Mouse (Mus musculus) lung, embryonic 16.5 days (tissue): ENCODE data around the gene Wee2. TPM values are rescaled to one million over a fixed set of nuclear protein-coding genes. Genes with fewer than 3 reads are reported as not detected.

Experiments used
- ATAC-seq: fragments of 200-750 bp; cut with Nextera tagmentation; 2 replicates; pipeline ENCODE4 v1.8.0; 2017; ENCODE audit warnings: low read depth, mild to moderate bottlenecking, moderate library complexity
- H3K27ac ChIP-seq: fragments of 300-500 bp; sonication (generic); 2 replicates; pipeline ENCODE4 v1.5.1; 2014; ENCODE audit warnings: mild to moderate bottlenecking, control low read depth, low read length
- H3K27me3 ChIP-seq: fragments of 300-500 bp; sonication (generic); 2 replicates; pipeline ENCODE4 v1.6.1; 2014; ENCODE audit warnings: low read depth, low read length, mixed read lengths; ENCODE audit not compliant: control insufficient read depth, insufficient read depth
- H3K36me3 ChIP-seq: fragments of 300-500 bp; sonication (generic); 2 replicates; pipeline ENCODE4 v1.6.1; 2014; ENCODE audit warnings: low read length; ENCODE audit not compliant: control insufficient read depth, insufficient read depth
- H3K4me1 ChIP-seq: fragments of 300-500 bp; sonication (generic); replicated peaks from 2 replicates; pipeline ENCODE4 v1.6.1; 2014; ENCODE audit warnings: low read length, mixed read lengths; ENCODE audit not compliant: control insufficient read depth, insufficient read depth
- H3K4me2 ChIP-seq: fragments of 300-500 bp; sonication (generic); 2 replicates; pipeline ENCODE4 v1.6.1; 2014; ENCODE audit warnings: low read depth, low read length, control low read depth
- H3K4me3 ChIP-seq: fragments of 300-500 bp; sonication (generic); 2 replicates; pipeline ENCODE4 v1.5.1; 2014; ENCODE audit warnings: mild to moderate bottlenecking, low read length, control low read depth
- H3K9ac ChIP-seq: fragments of 300-500 bp; sonication (generic); 2 replicates; pipeline ENCODE4 v1.6.1; 2014; ENCODE audit warnings: low read length, control low read depth
- H3K9me3 ChIP-seq: fragments of 300-500 bp; sonication (generic); 2 replicates; pipeline ENCODE4 v1.6.1; 2016; ENCODE audit warnings: low read length; ENCODE audit not compliant: control insufficient read depth
- WGBS: fragments of 180-500 bp; shearing (Covaris S2); extraction: QIAGEN DNeasy Blood & Tissue Kit; methylation state at CpG from one replicate; pipeline ENCODE4 v1.1.7; 2014; 5-methylcytosine and 5-hydroxymethylcytosine counted together
- polyA plus RNA-seq: library from polyadenylated mRNA; unstranded; fragments of >200 nt; fragmentation: Nextera tagmentation; extraction: Ambion mirVana; gene quantifications from 2 replicates; pipeline ENCODE4 v1.2.1, GENCODE M21; 2015

The Wee2 gene
- polyA plus RNA-seq, 1 experiment from 2014 or later = not detected

GRCm38 (mm10) chr6:40421099-40421498 is 17.8 kb upstream of the Wee2 start:
- Histone ChIP-seq H3K27me3 (no peaks in the 10 kb centered on the region), H3K4me1 (no peaks in the 10 kb centered on the region), H3K4me3 (no peak overlapping the region), H3K9me3 (no peaks in the 10 kb centered on the region), H3K27ac (no peak overlapping the region), H3K4me2 (no peak overlapping the region), H3K36me3 (0 out of 2 replicates have a peak, but pooled peaks cover 3% of the 10 kb centered on the region), H3K9ac (no peak overlapping the region)
- ATAC-seq = no peak
- 92% methylated on average over 6 of the region's 6 CpGs for WGBS

- WGBS = 94% methylated on average over 1 of the region's 1 CpGs
- Histone ChIP-seq H3K36me3 (0 out of 2 replicates have a peak, but pooled peaks cover 3% of the 10 kb centered on the region), H3K27ac (no peak overlapping the region), H3K4me2 (no peak overlapping the region), H3K27me3 (no peaks in the 10 kb centered on the region), H3K4me3 (no peak overlapping the region), H3K9me3 (no peaks in the 10 kb centered on the region), H3K4me1 (no peaks in the 10 kb centered on the region), H3K9ac (no peak overlapping the region)
- ATAC-seq = no peak
Measured at GRCm38 (mm10) chr6:40423013-40423412, 15.9 kb upstream of the Wee2 start.

GRCm38 (mm10) chr6:40423774-40424173 is 15.1 kb upstream of the Wee2 start:
- H3K36me3 ChIP-seq = 0 out of 2 replicates have a peak, but pooled peaks cover 3% of the 10 kb centered on the region
- no peak overlapping the region for H3K4me2 ChIP-seq
- no peak overlapping the region for H3K4me3 ChIP-seq
- no peak overlapping the region for H3K9ac ChIP-seq
- no peaks in the 10 kb centered on the region for H3K27me3 ChIP-seq
- no peak overlapping the region for H3K27ac ChIP-seq
- no peaks in the 10 kb centered on the region for H3K4me1 ChIP-seq
- 47% methylated on average over 1 of the region's 1 CpGs for WGBS
- ATAC-seq = no peak
- H3K9me3 ChIP-seq = no peaks in the 10 kb centered on the region

GRCm38 (mm10) chr6:40427441-40427840 is 11.4 kb upstream of the Wee2 start:
- H3K4me2 ChIP-seq = no peak overlapping the region
- H3K27ac ChIP-seq = no peak overlapping the region
- H3K9ac ChIP-seq = no peak overlapping the region
- WGBS = 83% methylated on average over 7 of the region's 7 CpGs
- ATAC-seq = no peak
- no peaks in the 10 kb centered on the region for H3K27me3 ChIP-seq
- 0 out of 2 replicates have a peak, but pooled peaks cover 2% of the 10 kb centered on the region for H3K36me3 ChIP-seq
- no peak overlapping the region for H3K4me3 ChIP-seq
- H3K4me1 ChIP-seq = peaks cover 3% of the 10 kb centered on the region; the same call in 1 of the 2 replicates
- no peaks in the 10 kb centered on the region for H3K9me3 ChIP-seq

- Histone ChIP-seq H3K36me3 (no peaks in the 10 kb centered on the region), H3K4me1 (peaks cover 3% of the 10 kb centered on the region; the same call in 1 of the 2 replicates), H3K4me2 (no peak overlapping the region), H3K9ac (no peak overlapping the region), H3K27me3 (no peaks in the 10 kb centered on the region), H3K4me3 (no peak overlapping the region), H3K9me3 (no peaks in the 10 kb centered on the region), H3K27ac (no peak overlapping the region)
- WGBS = 57% methylated on average over 3 of the region's 3 CpGs
- no peak for ATAC-seq
Measured at GRCm38 (mm10) chr6:40428696-40429095, 10.2 kb upstream of the Wee2 start.

- Histone ChIP-seq H3K27me3 (no peaks in the 10 kb centered on the region), H3K9me3 (no peaks in the 10 kb centered on the region), H3K36me3 (no peaks in the 10 kb centered on the region), H3K4me1 (peaks cover 4% of the 10 kb centered on the region), H3K4me2 (no peak overlapping the region), H3K27ac (peak overlapping the region; percentile 38; the same call in 1 of the 2 replicates), H3K9ac (no peak overlapping the region), H3K4me3 (no peak overlapping the region)
- ATAC-seq = peak; percentile 76
- WGBS = 47% methylated on average over 4 of the region's 4 CpGs
Measured at GRCm38 (mm10) chr6:40429521-40429931, 9.4 kb upstream of the Wee2 start.

GRCm38 (mm10) chr6:40430251-40430650 is 8.6 kb upstream of the Wee2 start:
- no peak for ATAC-seq
- whole genome bisulfite sequencing = 67% methylated on average over 3 of the region's 3 CpGs
- peaks cover 9% of the 10 kb centered on the region for H3K4me1 ChIP-seq
- H3K4me2 ChIP-seq = no peak overlapping the region
- H3K27ac ChIP-seq = no peak overlapping the region
- no peak overlapping the region for H3K4me3 ChIP-seq
- no peaks in the 10 kb centered on the region for H3K36me3 ChIP-seq
- no peaks in the 10 kb centered on the region for H3K9me3 ChIP-seq
- H3K9ac ChIP-seq = no peak overlapping the region
- no peaks in the 10 kb centered on the region for H3K27me3 ChIP-seq

- Histone ChIP-seq H3K4me3 (no peak overlapping the region), H3K27me3 (no peaks in the 10 kb centered on the region), H3K9ac (no peak overlapping the region), H3K27ac (no peak overlapping the region), H3K4me1 (peaks cover 9% of the 10 kb centered on the region), H3K36me3 (no peaks in the 10 kb centered on the region), H3K4me2 (no peak overlapping the region), H3K9me3 (no peaks in the 10 kb centered on the region)
- 53% methylated on average over 3 of the region's 3 CpGs for WGBS
- ATAC-seq = no peak
Measured at GRCm38 (mm10) chr6:40430878-40431277, 8.0 kb upstream of the Wee2 start.

- Histone ChIP-seq H3K27me3 (no peaks in the 10 kb centered on the region), H3K9me3 (no peaks in the 10 kb centered on the region), H3K27ac (no peak overlapping the region), H3K36me3 (no peaks in the 10 kb centered on the region), H3K4me1 (peaks cover 9% of the 10 kb centered on the region), H3K9ac (no peak overlapping the region), H3K4me3 (no peak overlapping the region), H3K4me2 (no peak overlapping the region)
- no peak for ATAC-seq
- WGBS = 58% methylated on average over 4 of the region's 4 CpGs
Measured at GRCm38 (mm10) chr6:40431356-40431755, 7.5 kb upstream of the Wee2 start.

GRCm38 (mm10) chr6:40431812-40432211 is 7.1 kb upstream of the Wee2 start:
- H3K27me3 ChIP-seq = no peaks in the 10 kb centered on the region
- H3K4me2 ChIP-seq = no peak overlapping the region
- no peaks in the 10 kb centered on the region for H3K36me3 ChIP-seq
- H3K4me3 ChIP-seq = no peak overlapping the region
- H3K9me3 ChIP-seq = no peaks in the 10 kb centered on the region
- ATAC-seq = no peak
- H3K4me1 ChIP-seq = peaks cover 9% of the 10 kb centered on the region
- no peak overlapping the region for H3K9ac ChIP-seq
- H3K27ac ChIP-seq = no peak overlapping the region
